Mouse (Mus musculus): ENCODE results near the gene Tbc1d22a. TPM values are rescaled to one million over a fixed set of nuclear protein-coding genes. Genes with fewer than 3 reads are reported as not detected.
A peak's percentile ranks its signal among the peaks of the same experiment; 100 is the strongest.

Gene Tbc1d22a
- polyA plus RNA-seq, 1 experiment from 2014 or later, result 6.2 TPM

DNA sequence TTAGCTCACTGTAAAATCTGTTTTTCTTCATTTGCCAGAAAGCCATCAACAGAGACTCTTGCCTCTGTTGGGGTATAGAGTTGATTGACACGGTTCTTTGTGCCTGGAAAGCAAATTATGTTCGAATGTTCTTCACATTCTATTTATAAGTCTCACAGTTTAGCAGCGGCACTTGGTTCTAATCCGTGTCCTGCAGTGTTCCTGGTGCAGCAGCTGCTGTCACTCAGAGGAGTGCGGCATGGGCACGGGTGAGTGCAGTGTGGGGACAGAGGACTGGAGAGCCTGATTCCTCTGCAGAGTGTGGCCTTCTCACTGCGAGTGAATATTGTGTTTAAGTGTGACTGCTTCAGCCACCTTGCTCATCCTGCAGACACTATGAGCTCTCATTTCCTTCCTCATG lies 50.5 kb downstream of the Tbc1d22a start:
- Histone ChIP-seq H3K36me3 (replicated peaks; ENCODE audit: control insufficient read depth, insufficient read depth, low read depth, low read length) (no peaks in the 10 kb centered on the region), H3K9ac (replicated peaks; ENCODE audit: low read length) (no peak overlapping the region), H3K9me3 (replicated peaks; ENCODE audit: control insufficient read depth, low read length) (no peaks in the 10 kb centered on the region), H3K4me1 (ENCODE audit: control insufficient read depth, insufficient read depth, low read length) (no peaks in the 10 kb centered on the region), H3K4me3 (ENCODE audit: low read depth, low read length) (no peak overlapping the region), H3K27me3 (ENCODE audit: control insufficient read depth, insufficient read depth, low read length) (no peaks in the 10 kb centered on the region), H3K4me2 (ENCODE audit: low read depth, low read length) (no peak overlapping the region), H3K27ac (replicated peaks; ENCODE audit: low read depth, low read length) (no peak overlapping the region)
- DNase-seq (ENCODE audit: low spot score), result no peak
- 0 out of 2 replicates have a peak, but pooled peaks have one; percentile 72 for ATAC-seq (replicated peaks; ENCODE audit: insufficient number of reproducible peaks, low FRiP score, low TSS enrichment, low read depth)
- 76% methylated on average over 7 of the region's 7 CpGs for WGBS

DNA sequence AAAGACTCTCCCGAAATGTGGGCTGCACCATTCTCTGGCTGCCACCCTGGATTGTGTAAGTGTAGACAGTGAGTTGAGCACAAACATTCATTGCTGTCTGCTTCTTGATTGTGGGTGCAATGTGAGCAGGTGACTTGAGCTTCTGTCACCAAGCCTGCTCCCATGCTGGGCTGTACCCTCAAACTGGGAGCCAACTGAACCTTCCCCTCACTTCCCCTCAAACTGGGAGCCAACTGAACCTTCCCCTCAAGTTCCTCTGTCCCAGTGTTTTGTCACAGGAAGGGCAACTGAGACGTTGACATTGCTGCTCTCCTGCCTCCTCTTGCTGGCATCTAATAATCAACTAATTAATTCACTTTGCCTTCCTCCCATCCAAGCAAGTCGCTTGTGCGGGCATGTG lies 52.7 kb downstream of the Tbc1d22a start:
- no peaks in the 10 kb centered on the region for H3K9me3 ChIP-seq (replicated peaks; ENCODE audit: control insufficient read depth, low read length)
- H3K4me3 ChIP-seq (ENCODE audit: low read depth, low read length), result no peak overlapping the region
- 73% methylated on average over 4 of the region's 4 CpGs for WGBS
- ATAC-seq (replicated peaks; ENCODE audit: insufficient number of reproducible peaks, low FRiP score, low TSS enrichment, low read depth) (no peak), DNase-seq (ENCODE audit: low spot score) (no peak)
- no peaks in the 10 kb centered on the region for H3K27me3 ChIP-seq (ENCODE audit: control insufficient read depth, insufficient read depth, low read length)
- H3K36me3 ChIP-seq (replicated peaks; ENCODE audit: control insufficient read depth, insufficient read depth, low read depth, low read length), result no peaks in the 10 kb centered on the region
- H3K4me1 ChIP-seq (ENCODE audit: control insufficient read depth, insufficient read depth, low read length), result no peaks in the 10 kb centered on the region
- H3K9ac ChIP-seq (replicated peaks; ENCODE audit: low read length), result no peak overlapping the region
- H3K27ac ChIP-seq (replicated peaks; ENCODE audit: low read depth, low read length), result no peak overlapping the region
- no peak overlapping the region for H3K4me2 ChIP-seq (ENCODE audit: low read depth, low read length)

DNA sequence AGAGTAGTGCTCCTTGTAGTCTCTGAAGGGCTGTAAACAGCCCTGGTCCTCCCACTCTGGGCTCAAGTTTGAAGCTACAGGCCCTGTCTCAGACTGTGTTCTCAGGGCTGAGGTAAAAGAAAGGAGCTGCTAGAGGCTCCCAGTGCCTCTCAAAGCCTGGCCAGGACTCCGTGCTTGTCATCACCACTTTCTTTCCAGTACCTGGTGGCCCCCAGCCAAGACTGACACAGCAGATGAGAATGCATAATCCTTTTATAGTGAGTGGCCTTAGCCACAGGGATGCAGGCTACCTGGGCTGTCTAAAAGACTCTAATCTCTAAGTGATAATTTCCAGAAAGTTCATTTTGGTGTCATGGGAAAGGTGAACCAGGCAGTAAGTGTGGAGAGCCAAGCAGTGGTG lies 54.3 kb downstream of the Tbc1d22a start:
- Histone ChIP-seq H3K36me3 (replicated peaks; ENCODE audit: control insufficient read depth, insufficient read depth, low read depth, low read length) (no peaks in the 10 kb centered on the region), H3K9ac (replicated peaks; ENCODE audit: low read length) (no peak overlapping the region), H3K4me2 (ENCODE audit: low read depth, low read length) (no peak overlapping the region), H3K27ac (replicated peaks; ENCODE audit: low read depth, low read length) (no peak overlapping the region), H3K27me3 (ENCODE audit: control insufficient read depth, insufficient read depth, low read length) (no peaks in the 10 kb centered on the region), H3K4me3 (ENCODE audit: low read depth, low read length) (no peak overlapping the region), H3K9me3 (replicated peaks; ENCODE audit: control insufficient read depth, low read length) (no peaks in the 10 kb centered on the region), H3K4me1 (ENCODE audit: control insufficient read depth, insufficient read depth, low read length) (no peaks in the 10 kb centered on the region)
- WGBS, result 70% methylated on average over 1 of the region's 1 CpGs
- DNase-seq (ENCODE audit: low spot score), result no peak
- ATAC-seq (replicated peaks; ENCODE audit: insufficient number of reproducible peaks, low FRiP score, low TSS enrichment, low read depth), result no peak

DNA sequence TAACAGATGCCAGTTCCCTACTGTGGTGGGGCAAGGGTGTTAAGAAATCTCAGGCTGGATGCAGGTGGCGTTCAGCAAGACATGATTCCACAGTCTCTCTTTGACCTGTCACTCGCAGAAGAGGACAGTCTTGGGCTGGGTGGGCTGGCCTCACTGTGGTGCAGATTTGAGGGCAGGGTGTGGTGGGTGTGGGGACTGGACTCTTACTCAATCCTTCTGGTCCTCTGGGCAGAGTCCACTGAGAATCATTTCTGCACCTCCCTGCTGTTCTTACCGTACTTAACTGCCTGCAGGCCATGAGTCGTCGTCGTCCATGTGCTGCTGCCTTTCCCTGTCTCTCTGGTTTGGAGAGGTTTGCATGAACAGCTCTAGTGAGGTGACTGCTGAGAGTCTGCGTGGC lies 61.5 kb downstream of the Tbc1d22a start:
- no peak for ATAC-seq (replicated peaks; ENCODE audit: insufficient number of reproducible peaks, low FRiP score, low TSS enrichment, low read depth)
- Histone ChIP-seq H3K4me3 (ENCODE audit: low read depth, low read length) (no peak overlapping the region), H3K9ac (replicated peaks; ENCODE audit: low read length) (no peak overlapping the region), H3K36me3 (replicated peaks; ENCODE audit: control insufficient read depth, insufficient read depth, low read depth, low read length) (no peaks in the 10 kb centered on the region), H3K4me2 (ENCODE audit: low read depth, low read length) (no peak overlapping the region), H3K27ac (replicated peaks; ENCODE audit: low read depth, low read length) (no peak overlapping the region), H3K9me3 (replicated peaks; ENCODE audit: control insufficient read depth, low read length) (no peaks in the 10 kb centered on the region), H3K4me1 (ENCODE audit: control insufficient read depth, insufficient read depth, low read length) (peaks cover 2% of the 10 kb centered on the region; the same call in 1 of the 2 replicates), H3K27me3 (ENCODE audit: control insufficient read depth, insufficient read depth, low read length) (no peaks in the 10 kb centered on the region)
- DNase-seq (ENCODE audit: low spot score), result no peak
- 85% methylated on average over 7 of the region's 7 CpGs for WGBS

DNA sequence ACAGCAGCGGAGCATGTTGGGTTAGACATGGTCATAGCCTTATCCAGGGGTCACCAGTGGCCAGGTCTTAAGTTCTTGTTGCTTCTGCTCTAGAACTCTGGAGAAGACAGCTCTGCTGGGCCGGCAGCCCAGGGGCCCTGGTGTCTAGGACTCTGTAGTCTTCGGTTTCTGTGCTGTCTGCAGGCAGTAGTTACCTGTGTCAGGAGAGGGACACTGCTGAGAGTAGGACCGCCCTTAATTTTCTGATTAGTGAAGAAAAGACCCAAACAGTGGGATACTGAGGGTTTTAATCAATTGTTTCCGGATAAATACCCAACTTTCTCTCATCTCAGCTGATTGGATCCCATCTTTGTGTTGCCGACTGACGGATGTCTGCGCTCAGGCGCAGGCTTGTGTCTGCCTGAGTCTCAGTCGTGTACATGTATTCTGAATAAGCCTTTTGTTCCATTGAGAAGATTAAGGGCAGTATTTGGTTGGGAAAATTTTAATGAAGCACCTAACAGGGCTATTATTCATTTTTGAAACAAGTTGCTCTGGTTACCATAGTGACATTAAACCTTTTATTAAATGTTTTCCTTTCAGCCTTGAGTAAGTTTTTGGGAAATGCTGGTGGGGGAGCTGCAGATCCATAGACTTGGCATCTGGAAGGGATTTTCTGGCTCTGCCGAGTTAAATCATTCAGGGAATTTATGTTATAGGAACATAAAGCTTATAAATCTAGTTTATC lies 62.4 kb downstream of the Tbc1d22a start:
- Histone ChIP-seq H3K4me3 (ENCODE audit: low read depth, low read length) (no peak overlapping the region), H3K9me3 (replicated peaks; ENCODE audit: control insufficient read depth, low read length) (no peaks in the 10 kb centered on the region), H3K27ac (replicated peaks; ENCODE audit: low read depth, low read length) (no peak overlapping the region), H3K4me2 (ENCODE audit: low read depth, low read length) (no peak overlapping the region), H3K4me1 (ENCODE audit: control insufficient read depth, insufficient read depth, low read length) (peaks cover 2% of the 10 kb centered on the region; the same call in 1 of the 2 replicates), H3K9ac (replicated peaks; ENCODE audit: low read length) (no peak overlapping the region), H3K36me3 (replicated peaks; ENCODE audit: control insufficient read depth, insufficient read depth, low read depth, low read length) (no peaks in the 10 kb centered on the region), H3K27me3 (ENCODE audit: control insufficient read depth, insufficient read depth, low read length) (no peaks in the 10 kb centered on the region)
- WGBS, result 59% methylated on average over 11 of the region's 11 CpGs
- no peak for ATAC-seq (replicated peaks; ENCODE audit: insufficient number of reproducible peaks, low FRiP score, low TSS enrichment, low read depth)
- peak; percentile 64 for DNase-seq (ENCODE audit: low spot score)

DNA sequence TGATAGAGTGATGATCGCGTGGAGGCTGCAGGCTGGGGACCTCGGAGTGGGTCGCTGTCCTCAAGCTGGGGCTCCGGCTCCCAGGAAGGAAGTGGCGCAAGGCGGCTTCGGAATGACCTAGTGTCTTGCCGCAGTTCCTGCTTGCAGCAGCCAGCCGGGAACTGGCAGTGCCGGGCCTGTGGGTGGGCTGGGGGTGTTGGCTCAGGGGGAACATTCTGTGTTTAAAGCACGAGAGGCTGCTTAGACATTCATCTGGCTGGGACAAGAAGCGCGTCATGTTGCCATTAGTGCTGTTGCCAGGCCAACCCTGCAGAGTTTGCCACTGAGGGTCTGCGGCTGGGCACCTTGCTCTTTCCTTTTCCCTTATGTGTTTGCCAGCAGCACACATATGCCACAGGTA lies 63.2 kb downstream of the Tbc1d22a start:
- H3K9ac ChIP-seq (replicated peaks; ENCODE audit: low read length), result no peak overlapping the region
- peaks cover 2% of the 10 kb centered on the region; the same call in 1 of the 2 replicates for H3K4me1 ChIP-seq (ENCODE audit: control insufficient read depth, insufficient read depth, low read length)
- no peak for ATAC-seq (replicated peaks; ENCODE audit: insufficient number of reproducible peaks, low FRiP score, low TSS enrichment, low read depth)
- H3K9me3 ChIP-seq (replicated peaks; ENCODE audit: control insufficient read depth, low read length), result no peaks in the 10 kb centered on the region
- no peak overlapping the region for H3K4me2 ChIP-seq (ENCODE audit: low read depth, low read length)
- DNase-seq (ENCODE audit: low spot score), result no peak
- no peak overlapping the region for H3K27ac ChIP-seq (replicated peaks; ENCODE audit: low read depth, low read length)
- no peak overlapping the region for H3K4me3 ChIP-seq (ENCODE audit: low read depth, low read length)
- 64% methylated on average over 15 of the region's 15 CpGs for WGBS
- no peaks in the 10 kb centered on the region for H3K27me3 ChIP-seq (ENCODE audit: control insufficient read depth, insufficient read depth, low read length)
- no peaks in the 10 kb centered on the region for H3K36me3 ChIP-seq (replicated peaks; ENCODE audit: control insufficient read depth, insufficient read depth, low read depth, low read length)

DNA sequence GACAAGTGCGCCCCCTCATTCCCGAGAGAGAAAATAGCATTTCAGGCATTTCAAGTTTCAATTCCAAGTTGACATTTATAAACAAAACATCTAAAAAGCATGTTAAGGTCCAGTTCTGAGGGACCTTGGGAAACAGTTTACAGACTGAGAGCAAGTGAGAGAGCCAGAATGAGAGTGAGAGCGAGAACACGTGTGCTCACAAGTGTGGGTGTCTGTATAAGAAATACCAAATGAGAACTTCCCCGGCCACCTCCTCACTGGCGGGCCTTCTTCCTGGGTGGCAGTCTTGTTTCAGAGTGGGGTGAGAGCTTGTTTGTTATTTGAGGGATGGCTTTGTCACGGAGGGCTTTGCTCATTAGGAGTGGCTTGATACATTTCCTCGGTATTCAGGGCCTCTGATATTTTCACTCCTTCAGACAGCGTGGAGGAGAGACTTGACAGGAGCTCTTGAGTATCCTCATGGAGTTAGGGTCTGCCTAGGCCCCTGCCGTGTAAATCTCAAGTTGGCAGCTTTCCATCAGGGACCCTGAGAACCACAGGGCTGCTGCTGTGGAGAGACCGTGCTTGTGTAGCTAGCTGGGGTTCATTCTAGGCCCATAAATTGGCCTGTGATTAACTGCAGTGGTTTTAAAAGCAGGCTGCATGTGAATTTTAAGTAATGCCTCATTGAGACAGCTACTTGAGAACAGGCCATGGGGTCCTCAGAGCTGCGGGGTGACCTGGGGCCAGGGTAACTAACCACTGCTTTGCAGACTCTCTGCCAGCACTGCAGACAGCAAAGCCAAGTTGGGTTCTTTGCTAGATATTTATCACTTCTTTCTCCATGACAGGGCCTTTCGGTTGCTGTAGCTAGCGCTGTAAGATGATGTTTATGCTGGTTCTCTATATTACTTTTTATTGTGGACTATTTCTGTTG lies 65.1 kb downstream of the Tbc1d22a start:
- Histone ChIP-seq H3K4me1 (ENCODE audit: control insufficient read depth, insufficient read depth, low read length) (peaks cover 2% of the 10 kb centered on the region; the same call in 1 of the 2 replicates), H3K27me3 (ENCODE audit: control insufficient read depth, insufficient read depth, low read length) (no peaks in the 10 kb centered on the region), H3K27ac (replicated peaks; ENCODE audit: low read depth, low read length) (no peak overlapping the region), H3K4me3 (ENCODE audit: low read depth, low read length) (no peak overlapping the region), H3K4me2 (ENCODE audit: low read depth, low read length) (no peak overlapping the region), H3K9me3 (replicated peaks; ENCODE audit: control insufficient read depth, low read length) (no peaks in the 10 kb centered on the region), H3K9ac (replicated peaks; ENCODE audit: low read length) (no peak overlapping the region), H3K36me3 (replicated peaks; ENCODE audit: control insufficient read depth, insufficient read depth, low read depth, low read length) (no peaks in the 10 kb centered on the region)
- no peak for DNase-seq (ENCODE audit: low spot score)
- ATAC-seq (replicated peaks; ENCODE audit: insufficient number of reproducible peaks, low FRiP score, low TSS enrichment, low read depth), result no peak
- WGBS, result 75% methylated on average over 14 of the region's 14 CpGs

DNA sequence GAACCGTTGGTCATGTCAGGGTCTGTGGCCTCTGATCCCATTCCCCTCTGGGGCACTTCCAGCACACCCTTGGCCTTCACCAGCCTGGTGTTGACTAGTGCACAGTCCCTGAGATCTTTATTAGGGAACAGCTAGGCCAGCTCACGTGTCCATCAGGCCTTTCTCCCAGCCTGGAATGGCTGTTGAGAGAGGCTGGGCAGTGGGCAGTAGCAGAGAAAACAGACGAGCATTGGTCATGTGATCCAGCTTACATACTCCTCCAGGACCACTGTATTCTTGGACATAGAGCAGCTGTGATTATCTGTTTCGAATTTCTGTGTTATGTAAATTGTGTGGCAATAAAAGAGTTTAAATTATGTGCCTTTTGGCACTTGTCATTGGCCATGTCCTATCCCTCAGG lies 65.9 kb downstream of the Tbc1d22a start:
- Histone ChIP-seq H3K4me3 (ENCODE audit: low read depth, low read length) (no peak overlapping the region), H3K36me3 (replicated peaks; ENCODE audit: control insufficient read depth, insufficient read depth, low read depth, low read length) (no peaks in the 10 kb centered on the region), H3K9ac (replicated peaks; ENCODE audit: low read length) (no peak overlapping the region), H3K27me3 (ENCODE audit: control insufficient read depth, insufficient read depth, low read length) (no peaks in the 10 kb centered on the region), H3K9me3 (replicated peaks; ENCODE audit: control insufficient read depth, low read length) (no peaks in the 10 kb centered on the region), H3K4me2 (ENCODE audit: low read depth, low read length) (no peak overlapping the region), H3K27ac (replicated peaks; ENCODE audit: low read depth, low read length) (no peak overlapping the region), H3K4me1 (ENCODE audit: control insufficient read depth, insufficient read depth, low read length) (peaks cover 2% of the 10 kb centered on the region; the same call in 1 of the 2 replicates)
- 61% methylated on average over 4 of the region's 4 CpGs for WGBS
- DNase-seq (ENCODE audit: low spot score) (no peak), ATAC-seq (replicated peaks; ENCODE audit: insufficient number of reproducible peaks, low FRiP score, low TSS enrichment, low read depth) (no peak)
